Mouse (Mus musculus): ENCODE data around the gene G3bp2. TPM values are rescaled to one million over a fixed set of nuclear protein-coding genes. Genes with fewer than 3 reads are reported as not detected.

Gene G3bp2
- polyA plus RNA-seq, 2 experiments: 19.0 to 56.0 TPM

GRCm38 (mm10) chr5:92112175-92112574, 28.7 kb upstream of the G3bp2 start:
- H3K4me2 ChIP-seq (ENCODE audit: low read depth): peak overlapping the region; percentile 36
- no peak for TF ChIP-seq CTCF (IDR thresholded peaks at IDR 0.05; ENCODE audit: low read depth)
- no peak for TF ChIP-seq EP300 (IDR thresholded peaks at IDR 0.05; ENCODE audit: low read depth)
- H3K9me3 ChIP-seq (ENCODE audit: control insufficient read depth, low read length): no peaks in the 10 kb centered on the region
- no peak overlapping the region; the same call in 1 of the 2 replicates for H3K9ac ChIP-seq (replicated peaks)
- H3K27me3 ChIP-seq (ENCODE audit: control insufficient read depth, insufficient read depth, low read length): peaks cover 12% of the 10 kb centered on the region
- no peaks in the 10 kb centered on the region for H3K36me3 ChIP-seq (replicated peaks; ENCODE audit: control insufficient read depth, insufficient read depth, low read depth)
- DNase-seq (ENCODE audit: low read depth in 3 of 3, low spot score in 3 of 3) (no peak), ATAC-seq (ENCODE audit: insufficient read depth) (no peak)
- no peak overlapping the region for H3K4me3 ChIP-seq (ENCODE audit: insufficient read depth in 1 of 2, low read depth in 2 of 2, low read length in 2 of 2)
- peaks cover 14 to 21% of the 10 kb centered on the region in 2 experiments for H3K4me1 ChIP-seq (replicated peaks; ENCODE audit: control insufficient read depth in 2 of 2, insufficient read depth in 2 of 2, low read length in 1 of 2)
- no peak overlapping the region for H3K27ac ChIP-seq
- WGBS (ENCODE audit: insufficient replicate concordance): 14% methylated on average over 6 of the region's 6 CpGs

- DNase-seq (ENCODE audit: low read depth in 3 of 3, low spot score in 3 of 3) (no peak), ATAC-seq (ENCODE audit: insufficient read depth) (no peak)
- no peak overlapping the region for H3K9ac ChIP-seq (replicated peaks)
- H3K4me1 ChIP-seq (replicated peaks; ENCODE audit: control insufficient read depth in 2 of 2, insufficient read depth in 2 of 2, low read length in 1 of 2): peaks cover 14 to 25% of the 10 kb centered on the region in 2 experiments
- no peak overlapping the region for H3K4me3 ChIP-seq (ENCODE audit: insufficient read depth in 1 of 2, low read depth in 2 of 2, low read length in 2 of 2)
- no peak overlapping the region for H3K27ac ChIP-seq
- no peak overlapping the region for H3K4me2 ChIP-seq (ENCODE audit: low read depth)
- H3K27me3 ChIP-seq (ENCODE audit: control insufficient read depth, insufficient read depth, low read length): peaks cover 12% of the 10 kb centered on the region
- H3K36me3 ChIP-seq (replicated peaks; ENCODE audit: control insufficient read depth, insufficient read depth, low read depth): no peaks in the 10 kb centered on the region
- 66% methylated on average over 5 of the region's 5 CpGs for WGBS (ENCODE audit: insufficient replicate concordance)
- no peak for TF ChIP-seq CTCF (IDR thresholded peaks at IDR 0.05; ENCODE audit: low read depth)
- TF ChIP-seq EP300 (IDR thresholded peaks at IDR 0.05; ENCODE audit: low read depth): no peak
- H3K9me3 ChIP-seq (ENCODE audit: control insufficient read depth, low read length): no peaks in the 10 kb centered on the region
Measured at GRCm38 (mm10) chr5:92110818-92111355, 27.4 kb upstream of the G3bp2 start.

GRCm38 (mm10) chr5:92107282-92107681, 23.8 kb upstream of the G3bp2 start:
- Histone ChIP-seq H3K27ac (no peak overlapping the region), H3K9ac (replicated peaks) (no peak overlapping the region), H3K4me3 (ENCODE audit: insufficient read depth in 1 of 2, low read depth in 2 of 2, low read length in 2 of 2) (no peak overlapping the region), H3K27me3 (ENCODE audit: control insufficient read depth, insufficient read depth, low read length) (peaks cover 2% of the 10 kb centered on the region), H3K9me3 (ENCODE audit: control insufficient read depth, low read length) (no peaks in the 10 kb centered on the region), H3K4me2 (ENCODE audit: low read depth) (no peak overlapping the region), H3K4me1 (replicated peaks; ENCODE audit: control insufficient read depth in 2 of 2, insufficient read depth in 2 of 2, low read length in 1 of 2) (peaks cover under 1 to 9% of the 10 kb centered on the region in 2 experiments; a peak in 3 of 4 replicates), H3K36me3 (replicated peaks; ENCODE audit: control insufficient read depth, insufficient read depth, low read depth) (no peaks in the 10 kb centered on the region)
- no peak for ATAC-seq (ENCODE audit: insufficient read depth)
- DNase-seq (ENCODE audit: low read depth in 3 of 3, low spot score in 3 of 3): no peak
- 44% methylated on average over 4 of the region's 4 CpGs for whole genome bisulfite sequencing (ENCODE audit: insufficient replicate concordance)
- TF ChIP-seq EP300 (IDR thresholded peaks at IDR 0.05; ENCODE audit: low read depth) (no peak), CTCF (IDR thresholded peaks at IDR 0.05; ENCODE audit: low read depth) (no peak)

- Histone ChIP-seq H3K4me3 (ENCODE audit: insufficient read depth in 1 of 2, low read depth in 2 of 2, low read length in 2 of 2) (no peak overlapping the region), H3K9ac (replicated peaks) (no peak overlapping the region), H3K27me3 (ENCODE audit: control insufficient read depth, insufficient read depth, low read length) (no peaks in the 10 kb centered on the region), H3K36me3 (replicated peaks; ENCODE audit: control insufficient read depth, insufficient read depth, low read depth) (no peaks in the 10 kb centered on the region), H3K4me1 (replicated peaks; ENCODE audit: control insufficient read depth in 2 of 2, insufficient read depth in 2 of 2, low read length in 1 of 2) (peaks cover 0 to 7% of the 10 kb centered on the region in 2 experiments; a peak in 1 of 4 replicates), H3K9me3 (ENCODE audit: control insufficient read depth, low read length) (no peaks in the 10 kb centered on the region), H3K4me2 (ENCODE audit: low read depth) (no peak overlapping the region), H3K27ac (no peak overlapping the region)
- DNase-seq (ENCODE audit: low read depth in 3 of 3, low spot score in 3 of 3) (no peak), ATAC-seq (ENCODE audit: insufficient read depth) (peak; percentile 20; the same call in 1 of the 2 replicates)
- WGBS (ENCODE audit: insufficient replicate concordance): 41% methylated on average over 10 of the region's 10 CpGs
- no peak for TF ChIP-seq CTCF (IDR thresholded peaks at IDR 0.05; ENCODE audit: low read depth)
- TF ChIP-seq EP300 (IDR thresholded peaks at IDR 0.05; ENCODE audit: low read depth): no peak
Measured at GRCm38 (mm10) chr5:92106327-92107125, 23.0 kb upstream of the G3bp2 start.

GRCm38 (mm10) chr5:92103816-92104415, 20.4 kb upstream of the G3bp2 start:
- no peak for DNase-seq (ENCODE audit: low read depth in 3 of 3, low spot score in 3 of 3)
- H3K4me2 ChIP-seq (ENCODE audit: low read depth): no peak overlapping the region
- H3K4me3 ChIP-seq (ENCODE audit: insufficient read depth in 1 of 2, low read depth in 2 of 2, low read length in 2 of 2): no peak overlapping the region
- 69% methylated on average over 13 of the region's 13 CpGs for WGBS (ENCODE audit: insufficient replicate concordance)
- no peak overlapping the region for H3K9ac ChIP-seq (replicated peaks)
- H3K27ac ChIP-seq: no peak overlapping the region
- no peaks in the 10 kb centered on the region for H3K27me3 ChIP-seq (ENCODE audit: control insufficient read depth, insufficient read depth, low read length)
- no peak for ATAC-seq (ENCODE audit: insufficient read depth)
- H3K36me3 ChIP-seq (replicated peaks; ENCODE audit: control insufficient read depth, insufficient read depth, low read depth): no peaks in the 10 kb centered on the region
- no peak for TF ChIP-seq CTCF (IDR thresholded peaks at IDR 0.05; ENCODE audit: low read depth)
- TF ChIP-seq EP300 (IDR thresholded peaks at IDR 0.05; ENCODE audit: low read depth): no peak
- H3K4me1 ChIP-seq (replicated peaks; ENCODE audit: control insufficient read depth in 2 of 2, insufficient read depth in 2 of 2, low read length in 1 of 2): peaks cover 0 to 7% of the 10 kb centered on the region in 2 experiments; a peak in 1 of 4 replicates
- no peaks in the 10 kb centered on the region for H3K9me3 ChIP-seq (ENCODE audit: control insufficient read depth, low read length)
